Mouse (Mus musculus): Measurements from ENCODE around the gene Mad2l2.

Mad2l2 gene

DNA sequence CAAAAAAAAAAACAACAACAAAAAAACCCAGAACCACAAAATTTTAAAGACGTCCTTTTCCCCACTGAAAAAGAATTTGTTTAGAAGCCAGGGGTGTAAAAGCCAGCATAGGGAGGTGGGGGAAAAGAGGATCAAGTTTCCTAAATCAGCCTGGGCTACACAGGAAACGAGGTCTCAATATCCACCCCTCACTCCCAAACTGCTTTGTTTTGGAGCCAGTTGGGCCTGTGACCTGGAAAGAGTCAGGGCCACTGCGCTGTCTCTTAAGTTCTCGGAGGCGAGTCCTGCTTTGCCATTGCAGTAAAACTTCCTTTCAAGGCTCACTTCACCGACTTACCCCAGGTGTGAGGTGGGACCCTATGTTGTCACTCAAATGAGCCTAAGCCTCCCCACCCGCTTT lies 20.1 kb downstream of the Mad2l2 start:
- POLR2A ChIA-PET: interaction anchor here (0.5 to 8.0 kb wide), 18 partner anchors 8 to 75 kb away, joined by 3 to 141 read pairs (median 6); partner anchors contain the start of genes Fbxo2 (in 2 of the 4) and Fbxo44 (in 2 of the 4)

GRCm38 (mm10) chr4:148150953-148151266 lies 20.7 kb downstream of the Mad2l2 start:
- ChIA-PET CTCF (interaction anchor here (0.7 to 2.3 kb wide), 7 partner anchors 9 to 36 kb away, joined by 3 to 20 read pairs (median 9); partner anchors contain the start of genes Fbxo2 (in 1 of the 4) and Fbxo44 (in 1 of the 4)), POLR2A (interaction anchor here in 3 of 4 experiments (0.6 to 8.0 kb wide), 16 partner anchors 8 to 1902 kb away, joined by 3 to 141 read pairs (median 6); partner anchors contain the start of genes Fbxo2 (in 2 of the 3), Fbxo44 (in 2 of the 3) and Agtrap (in 1 of the 3))

More for the DNA sequence above, 20.1 kb downstream of the Mad2l2 start:
- CTCF ChIA-PET: interaction anchor here in 2 of 4 experiments (0.7 to 2.3 kb wide), 7 partner anchors 10 to 35 kb away, joined by 3 to 21 read pairs (median 5); partner anchors contain the start of genes Fbxo2 (in 1 of the 2) and Fbxo44 (in 1 of the 2)

DNA sequence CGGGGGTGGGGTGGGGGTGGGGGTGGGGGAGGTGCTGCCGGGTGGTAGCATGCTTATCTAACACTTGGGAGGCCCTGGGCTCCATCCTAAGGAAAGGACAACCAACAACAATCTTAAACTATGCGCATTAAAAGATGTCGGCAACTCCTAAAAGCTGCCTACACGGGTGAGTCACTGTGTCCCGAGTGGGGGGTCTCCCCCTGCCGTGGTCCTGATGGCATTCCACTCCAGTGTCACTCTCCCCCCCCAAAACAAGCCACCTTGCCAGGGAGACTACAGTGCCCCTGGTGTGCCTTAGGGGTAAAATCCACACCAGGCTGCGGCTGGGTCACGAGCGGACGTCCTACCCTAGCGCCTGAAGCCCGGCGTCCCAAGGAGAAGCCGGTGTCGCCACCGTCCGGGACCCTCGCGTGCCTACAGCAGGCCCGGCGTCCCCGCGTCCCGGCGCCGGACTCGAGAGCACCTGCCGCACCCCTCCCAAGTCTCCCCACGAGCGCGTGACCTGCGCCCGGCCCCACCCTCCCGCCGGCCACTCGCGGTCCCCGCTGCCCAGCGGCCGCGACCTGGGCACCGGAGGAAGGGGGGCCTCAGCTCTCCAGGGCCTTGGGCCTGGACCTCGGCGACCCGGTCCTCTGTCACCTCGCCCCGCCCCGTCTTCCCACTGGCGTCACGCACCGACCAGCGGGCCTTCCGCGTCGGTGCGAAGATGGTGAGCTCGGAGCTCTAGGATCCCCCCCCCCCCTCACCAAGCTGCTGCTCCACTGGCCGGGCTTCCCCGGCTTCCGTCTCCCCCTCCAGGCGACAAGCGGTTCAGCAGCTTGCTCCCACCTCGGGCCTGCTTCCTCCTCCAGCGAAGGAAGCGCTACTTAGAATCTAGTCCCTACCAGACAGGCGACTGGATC lies 21.3 kb downstream of the Mad2l2 start, which contains the start of gene Fbxo6:
Gene Fbxo6 (minus strand): TSS at position 874 of the 902 bp plus-strand sequence.
- ChIA-PET POLR2A (interaction anchor here (0.6 to 8.0 kb wide), 54 partner anchors 8 to 1901 kb away, joined by 3 to 141 read pairs (median 4); partner anchors contain the start of genes Fbxo2 (in 3 of the 4), Fbxo44 (in 3 of the 4), Agtrap (in 2 of the 4) and Clcn6 (in 2 of the 4)), CTCF (interaction anchor here (0.5 to 2.3 kb wide), 45 partner anchors 8 to 297 kb away, joined by 3 to 28 read pairs (median 4); partner anchors contain the start of genes Draxin (in 3 of the 4), Mad2l2 (in 3 of the 4), Disp3 (in 2 of the 4) and Fbxo2 (in 2 of the 4))

DNA sequence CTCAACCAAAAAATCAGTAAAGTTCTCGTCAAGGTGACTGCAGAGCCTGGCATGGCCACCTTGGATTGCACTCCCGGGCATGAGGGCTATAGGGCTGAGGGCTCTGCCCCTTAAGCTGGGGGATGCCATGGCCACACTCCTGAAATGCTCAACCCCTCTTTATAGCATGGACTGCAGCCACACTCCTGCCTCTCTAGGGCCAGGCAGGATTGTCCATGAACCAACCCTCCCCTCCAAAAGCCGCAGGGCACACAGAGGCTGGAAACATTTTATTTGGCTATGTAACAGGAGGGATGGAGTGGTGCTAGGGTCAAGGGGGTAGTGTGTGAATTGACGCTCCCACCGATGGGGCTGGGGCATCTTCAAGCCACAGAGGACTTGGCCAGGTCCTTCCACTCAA lies 22.4 kb downstream of the Mad2l2 start:
- POLR2A ChIA-PET: interaction anchor here (0.6 to 8.0 kb wide), 36 partner anchors 8 to 224 kb away, joined by 3 to 141 read pairs (median 4); partner anchors contain the start of genes Fbxo2 (in 3 of the 4), Fbxo44 (in 3 of the 4), Draxin (in 2 of the 4) and Mad2l2 (in 2 of the 4)
- CTCF ChIA-PET: interaction anchor here (0.7 to 2.3 kb wide), 23 partner anchors 7 to 192 kb away, joined by 3 to 28 read pairs (median 6); partner anchors contain the start of genes Draxin (in 2 of the 4), Fbxo2 (in 2 of the 4), Fbxo44 (in 2 of the 4) and Mad2l2 (in 2 of the 4)

GRCm38 (mm10) chr4:148154006-148154405 lies 23.8 kb downstream of the Mad2l2 start:
- POLR2A ChIA-PET: interaction anchor here (0.5 to 8.4 kb wide), 17 partner anchors 10 to 1299 kb away, joined by 3 to 141 read pairs (median 4); partner anchors contain the start of genes Clcn6 (in 2 of the 4), Draxin (in 1 of the 4), Mad2l2 (in 1 of the 4) and Mthfr (in 1 of the 4)
- CTCF ChIA-PET: interaction anchor here (0.5 to 3.0 kb wide), 23 partner anchors 9 to 438 kb away, joined by 3 to 17 read pairs (median 6); no protein-coding TSS in a partner anchor

GRCm38 (mm10) chr4:148154982-148155381 lies 24.8 kb downstream of the Mad2l2 start:
- POLR2A ChIA-PET: interaction anchor here (0.6 to 8.4 kb wide), 18 partner anchors 9 to 459 kb away, joined by 3 to 141 read pairs (median 4); partner anchors contain the start of genes Clcn6 (in 1 of the 4), Draxin (in 1 of the 4), Mad2l2 (in 1 of the 4) and Mthfr (in 1 of the 4)

DNA sequence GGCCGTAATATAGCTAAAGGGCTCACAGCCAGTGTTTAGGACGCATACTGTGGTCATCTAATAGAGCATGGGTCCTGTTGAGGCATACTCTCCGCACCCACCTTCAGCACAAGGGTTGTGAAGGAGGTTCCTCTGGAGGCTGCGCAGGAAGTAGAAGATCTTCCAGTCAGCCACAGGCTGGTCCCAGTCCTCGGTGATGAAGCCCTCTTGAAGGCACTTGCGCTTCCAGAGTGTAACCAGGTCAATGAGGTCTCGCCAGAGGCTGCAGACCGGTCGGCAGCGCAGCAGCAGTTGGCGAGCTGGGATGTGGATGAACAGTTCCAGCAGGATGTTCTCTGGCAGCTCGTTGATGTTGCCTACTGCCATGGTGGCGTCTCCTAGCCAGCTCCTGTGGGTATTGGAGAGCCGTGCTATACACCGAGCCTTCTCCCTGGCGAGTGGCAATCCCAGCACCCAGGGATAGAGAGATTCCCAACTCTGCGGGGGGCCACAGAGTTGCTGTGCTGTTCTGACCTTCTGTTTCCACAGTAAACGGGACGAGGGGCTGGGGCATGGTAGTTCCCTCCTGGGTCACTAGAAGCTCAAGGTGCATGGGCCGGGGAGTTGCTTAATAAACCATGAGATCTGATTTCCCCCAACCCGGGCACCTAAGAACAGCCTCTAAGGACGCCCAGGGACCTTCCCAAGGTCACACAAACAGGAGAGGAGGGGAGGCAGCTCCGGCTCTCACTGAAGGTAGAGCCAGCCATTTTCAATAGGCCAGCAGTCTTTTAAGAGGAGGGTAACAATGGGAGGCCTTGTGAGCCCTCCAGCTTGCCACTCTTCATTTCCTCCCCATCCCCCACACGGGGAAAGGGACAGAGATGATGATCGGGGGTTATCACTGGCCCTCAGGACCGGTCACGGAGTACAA lies 28.5 kb downstream of the Mad2l2 start:
- CTCF ChIA-PET: interaction anchor here (0.7 to 3.4 kb wide), 11 partner anchors 8 to 129 kb away, joined by 3 to 26 read pairs (median 4); partner anchors contain the start of gene Disp3 (in 1 of the 4)
- POLR2A ChIA-PET: interaction anchor here in 3 of 4 experiments (0.6 to 8.4 kb wide), 25 partner anchors 8 to 442 kb away, joined by 3 to 79 read pairs (median 4); partner anchors contain the start of genes Clcn6 (in 1 of the 3), Mthfr (in 1 of the 3) and Mtor (in 1 of the 3)

More at GRCm38 (mm10) chr4:148154982-148155381, 24.8 kb downstream of the Mad2l2 start:
- CTCF ChIA-PET: interaction anchor here (0.5 to 3.0 kb wide), 34 partner anchors 9 to 437 kb away, joined by 3 to 17 read pairs (median 4); partner anchors contain the start of genes Disp3 (in 1 of the 4) and Plod1 (in 1 of the 4)

DNA sequence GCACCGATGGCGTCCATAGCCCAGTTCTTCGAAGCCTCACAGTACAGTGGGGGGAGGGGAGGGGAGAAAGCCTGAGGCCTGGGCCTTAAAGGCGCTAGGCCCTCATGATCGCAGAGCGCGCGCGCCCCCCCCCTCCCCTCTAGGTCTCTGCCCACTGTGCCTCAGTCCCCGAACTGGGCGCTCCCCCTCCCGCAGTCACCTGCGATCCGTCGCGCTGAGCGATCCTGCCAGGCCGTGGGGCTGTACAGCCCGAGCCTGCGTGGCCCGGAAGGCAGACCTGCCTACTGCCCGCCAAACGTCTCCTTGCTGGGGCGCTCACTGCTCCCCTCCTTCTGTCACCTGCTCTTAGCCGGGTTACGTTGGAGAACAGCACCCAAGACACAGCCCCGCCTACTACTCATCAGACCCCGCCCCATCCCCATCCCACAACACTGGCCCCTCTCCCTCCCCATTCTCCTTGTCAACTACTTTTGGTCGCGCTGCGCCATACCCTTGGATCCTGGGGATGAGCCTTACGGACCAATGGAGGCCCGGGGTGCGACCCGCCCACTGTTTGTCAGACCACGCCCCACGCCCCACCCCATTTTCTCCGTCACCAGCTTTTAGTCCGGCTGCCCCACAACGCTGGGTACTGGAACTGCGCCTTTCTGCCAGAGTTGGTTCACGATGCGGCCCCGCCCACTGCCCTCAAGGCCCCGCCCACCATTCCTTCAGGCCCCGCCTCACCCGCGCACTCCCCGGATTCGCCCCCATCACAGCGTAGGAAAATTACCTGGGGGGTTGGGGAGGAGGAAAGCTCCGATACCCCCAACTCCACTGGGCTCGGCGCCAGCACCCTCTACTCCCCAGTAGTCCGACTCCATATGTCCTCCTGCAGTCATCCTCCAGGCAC lies 29.6 kb downstream of the Mad2l2 start:
- POLR2A ChIA-PET: interaction anchor here (0.7 to 8.4 kb wide), 54 partner anchors 8 to 467 kb away, joined by 3 to 79 read pairs (median 6); partner anchors contain the start of genes Clcn6 (in 3 of the 4), Fbxo6 (in 3 of the 4), Mthfr (in 3 of the 4) and Draxin (in 2 of the 4)
- CTCF ChIA-PET: interaction anchor here (0.6 to 3.4 kb wide), 33 partner anchors 7 to 445 kb away, joined by 3 to 43 read pairs (median 4); partner anchors contain the start of genes Disp3 (in 2 of the 4), Fbxo6 (in 2 of the 4), Clcn6 (in 1 of the 4) and Mthfr (in 1 of the 4)

GRCm38 (mm10) chr4:148160436-148161390 lies 30.5 kb downstream of the Mad2l2 start, which contains the start of the genes Fbxo44 and Fbxo2:
Gene Fbxo44 (minus strand): TSS chr4:148160482.
Gene Fbxo2 (plus strand): TSS chr4:148160621.
- POLR2A ChIA-PET: interaction anchor here (0.7 to 8.4 kb wide), 52 partner anchors 8 to 466 kb away, joined by 3 to 79 read pairs (median 6); partner anchors contain the start of genes Clcn6 (in 3 of the 4), Fbxo6 (in 3 of the 4), Mthfr (in 3 of the 4) and Draxin (in 2 of the 4)
- CTCF ChIA-PET: interaction anchor here (0.5 to 3.4 kb wide), 32 partner anchors 8 to 444 kb away, joined by 3 to 43 read pairs (median 4); partner anchors contain the start of genes Fbxo6 (in 2 of the 4), Clcn6 (in 1 of the 4), Disp3 (in 1 of the 4) and Mthfr (in 1 of the 4)

GRCm38 (mm10) chr4:148164002-148164439 lies 33.8 kb downstream of the Mad2l2 start:
- POLR2A ChIA-PET: interaction anchor here in 3 of 4 experiments (0.5 to 2.3 kb wide), 15 partner anchors 9 to 201 kb away, joined by 3 to 9 read pairs (median 3); partner anchors contain the start of gene Fbxo6 (in 3 of the 3)
- CTCF ChIA-PET: interaction anchor here (0.5 to 8.7 kb wide), 28 partner anchors 9 to 285 kb away, joined by 3 to 192 read pairs (median 4); partner anchors contain the start of genes Disp3 (in 1 of the 4), Fbxo6 (in 1 of the 4) and Mtor (in 1 of the 4)

DNA sequence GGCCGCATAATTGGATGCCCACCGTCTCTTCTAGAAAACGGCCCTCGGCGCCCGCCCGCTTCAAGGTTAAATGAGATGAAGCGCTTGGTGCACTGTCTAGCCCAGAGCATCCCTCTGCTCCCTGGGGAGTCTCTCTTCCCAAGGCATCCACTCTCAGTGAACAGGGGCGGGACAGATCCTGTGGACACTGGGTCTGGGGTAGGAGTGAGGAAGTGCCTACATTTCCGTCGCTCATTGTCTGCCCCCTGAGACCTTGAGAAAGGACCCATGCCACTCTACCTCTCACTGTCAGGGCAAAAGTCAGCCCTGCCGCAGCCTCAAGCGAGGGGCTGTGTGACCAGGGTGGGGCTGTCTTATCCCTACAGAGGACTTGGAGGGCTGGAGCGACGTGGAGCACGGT lies 34.3 kb downstream of the Mad2l2 start:
- POLR2A ChIA-PET: interaction anchor here in 3 of 4 experiments (0.5 to 2.3 kb wide), 17 partner anchors 9 to 204 kb away, joined by 3 to 9 read pairs (median 3); partner anchors contain the start of gene Fbxo6 (in 3 of the 3)
- CTCF ChIA-PET: interaction anchor here (0.5 to 8.7 kb wide), 36 partner anchors 9 to 1043 kb away, joined by 3 to 192 read pairs (median 4); partner anchors contain the start of genes Disp3 (in 2 of the 4), Fbxo6 (in 1 of the 4), Mtor (in 1 of the 4) and Nppb (in 1 of the 4)

DNA sequence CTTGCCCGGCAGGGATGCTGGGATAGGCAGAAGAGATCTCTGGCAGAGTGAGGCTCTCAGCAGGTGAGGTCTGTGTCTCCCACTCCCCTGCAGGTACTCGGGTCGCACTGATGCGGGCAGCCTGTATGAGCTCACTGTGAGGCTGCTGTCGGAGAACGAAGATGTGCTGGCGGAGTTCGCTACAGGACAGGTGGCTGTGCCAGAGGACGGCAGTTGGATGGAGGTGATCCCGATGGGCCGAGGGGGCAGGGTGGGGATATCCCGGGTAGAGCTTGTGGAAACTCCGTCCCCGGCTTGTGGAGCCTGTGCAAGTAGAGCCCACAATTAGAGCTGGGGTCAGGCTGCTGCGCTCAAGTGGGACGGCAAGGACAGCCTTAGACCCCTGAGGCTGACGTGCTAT lies 35.4 kb downstream of the Mad2l2 start:
- ChIA-PET POLR2A (interaction anchor here in 2 of 4 experiments (0.9 to 2.3 kb wide), 9 partner anchors 11 to 269 kb away, joined by 3 to 9 read pairs (median 5); partner anchors contain the start of gene Fbxo6 (in 1 of the 2)), CTCF (interaction anchor here (0.6 to 8.7 kb wide), 22 partner anchors 9 to 439 kb away, joined by 3 to 192 read pairs (median 8); partner anchors contain the start of genes Disp3 (in 2 of the 4), Fbxo6 (in 1 of the 4), Mtor (in 1 of the 4) and Nppb (in 1 of the 4))

- ChIA-PET POLR2A (interaction anchor here (0.7 to 2.2 kb wide), 19 partner anchors 8 to 463 kb away, joined by 3 to 8 read pairs (median 4); partner anchors contain the start of gene Plod1 (in 1 of the 4)), CTCF (interaction anchor here (0.6 to 8.7 kb wide), 96 partner anchors 7 to 1913 kb away, joined by 3 to 192 read pairs (median 5); partner anchors contain the start of genes Disp3 (in 3 of the 4), Draxin (in 2 of the 4), Fbxo6 (in 2 of the 4) and Mad2l2 (in 1 of the 4))
Observed at GRCm38 (mm10) chr4:148166431-148166830, 36.2 kb downstream of the Mad2l2 start.

Measured in embryonic stem cell, embryonic (primary cell).